Mouse (Mus musculus): ENCODE data around the gene Rit1. TPM values are rescaled to one million over a fixed set of nuclear protein-coding genes. Genes with fewer than 3 reads are reported as not detected.
"Not testable (repeated sequence)": the region's sequence is repeated elsewhere in the genome, so short reads cannot be mapped to it uniquely, and the experiment has no call there.

Rit1 gene
- polyA plus RNA-seq, 1 experiment from 2014 or later = 49.7 TPM

DNA sequence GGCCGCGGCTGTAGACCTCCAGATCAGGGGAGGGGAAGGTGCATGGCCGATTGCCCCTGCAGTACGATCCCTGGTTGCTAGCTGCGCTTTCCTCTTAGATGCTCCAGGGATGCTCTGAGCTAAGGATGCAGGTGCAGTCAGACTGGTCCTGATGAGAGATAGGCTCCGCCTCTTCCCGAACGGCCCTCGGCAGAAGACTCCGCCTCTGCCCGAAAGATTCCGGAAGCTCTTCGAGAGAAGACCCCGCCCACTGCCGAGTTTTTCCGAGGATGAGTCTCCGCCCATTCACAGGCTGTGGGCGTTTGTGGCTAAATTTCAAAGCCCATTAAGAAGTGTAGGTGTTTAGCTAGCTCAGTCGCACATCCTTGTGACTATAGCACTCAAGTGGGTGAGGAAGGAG, 55.8 kb downstream of the Rit1 start:
- H3K27ac ChIP-seq (ENCODE audit: low read depth, low read length); H3K27me3 ChIP-seq (ENCODE audit: control insufficient read depth, insufficient read depth, low read length); H3K9me3 ChIP-seq (replicated peaks; ENCODE audit: control insufficient read depth, low read length); H3K4me1 ChIP-seq (ENCODE audit: control insufficient read depth, insufficient read depth, low read length); H3K4me3 ChIP-seq (ENCODE audit: low read depth, low read length); H3K9ac ChIP-seq (ENCODE audit: low read depth, low read length); H3K36me3 ChIP-seq (ENCODE audit: control insufficient read depth, insufficient read depth, low read length): not testable (repeated sequence)
- WGBS (ENCODE audit: insufficient replicate concordance) = under 1% methylated on average over 18 of the region's 19 CpGs
- ATAC-seq (replicated peaks; ENCODE audit: insufficient number of reproducible peaks, low FRiP score, low TSS enrichment) = peak; percentile 58
- peak overlapping the region; percentile 37; the same call in 1 of the 2 replicates for H3K4me2 ChIP-seq

DNA sequence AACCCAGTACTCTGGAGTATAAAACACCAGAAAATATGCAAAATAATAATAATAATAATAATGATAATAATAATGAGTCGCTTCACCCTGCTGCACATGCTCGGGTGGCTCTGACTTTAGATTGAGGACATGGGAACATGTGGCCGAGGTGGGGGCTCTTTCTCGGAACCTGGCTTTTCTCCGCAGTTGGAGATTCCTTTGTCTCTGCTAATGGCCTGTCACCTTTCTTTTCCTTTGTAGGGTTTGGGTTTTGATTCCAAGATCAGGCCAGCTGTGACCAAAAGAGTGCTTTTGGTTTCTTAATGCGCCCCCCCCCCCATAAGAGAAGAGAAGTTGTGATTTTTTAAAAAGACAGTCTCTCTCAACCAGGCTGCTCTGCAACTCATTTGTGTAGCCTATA, 56.5 kb downstream of the Rit1 start:
- not testable (repeated sequence) for H3K27me3 ChIP-seq (ENCODE audit: control insufficient read depth, insufficient read depth, low read length); H3K9me3 ChIP-seq (replicated peaks; ENCODE audit: control insufficient read depth, low read length); H3K4me1 ChIP-seq (ENCODE audit: control insufficient read depth, insufficient read depth, low read length); H3K4me2 ChIP-seq; H3K27ac ChIP-seq (ENCODE audit: low read depth, low read length); H3K9ac ChIP-seq (ENCODE audit: low read depth, low read length); ATAC-seq (replicated peaks; ENCODE audit: insufficient number of reproducible peaks, low FRiP score, low TSS enrichment); H3K36me3 ChIP-seq (ENCODE audit: control insufficient read depth, insufficient read depth, low read length); H3K4me3 ChIP-seq (ENCODE audit: low read depth, low read length)
- WGBS (ENCODE audit: insufficient replicate concordance) = 88% methylated on average over 6 of the region's 6 CpGs

DNA sequence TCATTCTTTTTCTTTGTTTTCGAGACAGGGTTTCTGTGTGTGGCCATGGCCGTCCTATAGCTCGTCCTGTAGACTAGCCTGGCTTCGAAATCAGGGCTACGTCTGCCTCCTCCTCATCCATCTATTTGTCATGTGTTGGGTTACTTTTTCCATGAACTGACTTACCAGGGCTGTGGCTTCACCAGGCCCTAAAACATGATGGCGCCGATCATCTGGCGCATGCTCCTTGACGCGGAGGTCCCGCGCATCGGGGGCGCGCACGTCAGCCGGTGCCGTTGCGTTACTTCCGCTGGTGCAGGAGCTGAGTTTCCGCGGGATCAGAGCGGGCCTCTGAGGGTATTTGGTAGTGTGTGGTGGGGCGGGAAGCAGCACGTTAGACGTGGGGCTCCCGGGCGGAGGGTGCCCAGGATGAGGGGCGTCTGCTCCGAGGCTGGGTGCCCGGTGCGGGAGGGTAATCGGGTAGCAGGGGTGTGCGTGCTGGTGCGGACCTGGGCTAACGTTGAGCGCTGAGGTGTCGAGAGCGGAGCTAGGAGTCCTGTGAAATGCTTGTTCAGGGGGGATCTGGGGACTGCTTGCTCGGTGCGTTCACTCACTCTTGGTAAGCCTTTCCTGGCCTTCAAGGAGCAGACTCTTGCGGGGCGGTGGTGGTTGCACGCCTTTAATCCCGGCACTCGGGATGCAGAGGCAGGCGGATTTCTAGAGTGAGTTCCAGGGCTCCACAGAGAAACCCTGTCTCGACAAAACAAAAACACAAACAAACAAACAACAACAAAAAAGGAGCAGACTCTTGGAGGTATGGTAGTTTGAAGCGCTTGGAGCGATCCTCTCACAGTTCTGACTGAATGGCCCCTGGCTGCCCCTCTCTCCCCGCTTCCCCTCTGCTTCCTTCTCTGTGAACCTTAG, 58.6 kb downstream of the Rit1 start, which contains the start of gene Syt11:
Syt11 (minus strand) TSS at position 226 of the 903 bp plus-strand sequence.
- WGBS (ENCODE audit: insufficient replicate concordance) = 6% methylated on average over 33 of the region's 51 CpGs
- peak; percentile 63 for ATAC-seq (replicated peaks; ENCODE audit: insufficient number of reproducible peaks, low FRiP score, low TSS enrichment)
- H3K27ac ChIP-seq (ENCODE audit: low read depth, low read length) = not testable (repeated sequence)

More for the DNA sequence above, 58.6 kb downstream of the Rit1 start, which contains the start of gene Syt11:
- Histone ChIP-seq H3K9ac (ENCODE audit: low read depth, low read length) (0 out of 2 replicates have a peak within 1 kb of the TSS, but pooled peaks have one; percentile 49), H3K4me2 (peak within 1 kb of the TSS; percentile 50), H3K4me3 (ENCODE audit: low read depth, low read length) (peak within 1 kb of the TSS; percentile 38)
- not testable (repeated sequence) for H3K27me3 ChIP-seq (ENCODE audit: control insufficient read depth, insufficient read depth, low read length); H3K4me1 ChIP-seq (ENCODE audit: control insufficient read depth, insufficient read depth, low read length); H3K9me3 ChIP-seq (replicated peaks; ENCODE audit: control insufficient read depth, low read length); H3K36me3 ChIP-seq (ENCODE audit: control insufficient read depth, insufficient read depth, low read length)

Other genes with a start within 250 kb of the Rit1 start
- gene Lmna, start 206.9 kb upstream of the Rit1 start, polyA plus RNA-seq (2014; fragmentation: Nextera tagmentation; extraction: Ambion mirVana) = 78.2 and 82.0 TPM in 2 replicates
- gene Mex3a, start 184.4 kb upstream of the Rit1 start, polyA plus RNA-seq (2014; fragmentation: Nextera tagmentation; extraction: Ambion mirVana) = 16.5 and 16.9 TPM in 2 replicates
- gene Rab25, start 168.5 kb upstream of the Rit1 start, polyA plus RNA-seq (2014; fragmentation: Nextera tagmentation; extraction: Ambion mirVana) = 0.21 TPM in 1 of 2 replicates, not detected in the other
- 86.9 and 110 TPM in 2 replicates for gene Lamtor2, start 163.8 kb upstream of the Rit1 start, polyA plus RNA-seq (2014; fragmentation: Nextera tagmentation; extraction: Ambion mirVana)
- 48.8 and 49.5 TPM in 2 replicates for gene Ubqln4, start 163.1 kb upstream of the Rit1 start, polyA plus RNA-seq (2014; fragmentation: Nextera tagmentation; extraction: Ambion mirVana)
- 206 and 229 TPM in 2 replicates for gene Ssr2, start 141.0 kb upstream of the Rit1 start, polyA plus RNA-seq (2014; fragmentation: Nextera tagmentation; extraction: Ambion mirVana)
- gene Arhgef2, start 110.9 kb upstream of the Rit1 start, polyA plus RNA-seq (2014; fragmentation: Nextera tagmentation; extraction: Ambion mirVana) = 91.4 and 102 TPM in 2 replicates
- not detected in 2 replicates for gene Rxfp4, start 63.7 kb upstream of the Rit1 start, polyA plus RNA-seq (2014; fragmentation: Nextera tagmentation; extraction: Ambion mirVana)
- gene Khdc4, start 31.0 kb upstream of the Rit1 start, polyA plus RNA-seq (2014; fragmentation: Nextera tagmentation; extraction: Ambion mirVana) = 68.2 and 69.8 TPM in 2 replicates
- 11.8 and 15.8 TPM in 2 replicates for gene Syt11, start 58.3 kb downstream of the Rit1 start, polyA plus RNA-seq (2014; fragmentation: Nextera tagmentation; extraction: Ambion mirVana)
- 11.1 and 12.9 TPM in 2 replicates for gene Gon4l, start 118.4 kb downstream of the Rit1 start, polyA plus RNA-seq (2014; fragmentation: Nextera tagmentation; extraction: Ambion mirVana)
- 56.9 and 67.0 TPM in 2 replicates for gene Msto1, start 197.2 kb downstream of the Rit1 start, polyA plus RNA-seq (2014; fragmentation: Nextera tagmentation; extraction: Ambion mirVana)
- gene Ash1l, start 233.8 kb downstream of the Rit1 start, polyA plus RNA-seq (2014; fragmentation: Nextera tagmentation; extraction: Ambion mirVana) = 14.1 and 18.0 TPM in 2 replicates
- gene Dap3, start 234.3 kb downstream of the Rit1 start, polyA plus RNA-seq (2014; fragmentation: Nextera tagmentation; extraction: Ambion mirVana) = 147 and 150 TPM in 2 replicates